Mouse (Mus musculus): ENCODE data around the gene Srsf9.

DNA sequence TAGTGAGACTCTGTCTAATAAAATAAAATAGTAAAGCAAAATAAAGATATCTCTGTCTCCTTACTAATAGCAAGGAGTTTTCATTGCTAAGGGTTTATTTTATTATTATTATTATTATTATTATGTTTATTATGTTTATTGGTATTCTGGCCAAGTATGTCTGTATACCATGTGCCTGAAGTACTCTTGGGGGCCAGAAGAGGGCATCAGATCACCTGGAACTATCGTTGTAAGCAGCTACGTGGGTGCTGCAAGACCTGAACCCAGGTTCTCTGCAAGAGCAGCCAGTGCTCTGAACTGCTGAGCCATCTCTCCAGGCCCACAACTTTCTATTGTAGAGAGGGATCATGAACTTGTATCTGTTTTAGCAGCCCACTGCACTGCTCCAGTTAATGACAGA is 48.5 kb downstream of the Srsf9 start:
- TF ChIP-seq POLR2A (IDR thresholded peaks at IDR 0.05; ENCODE audit: insufficient read depth, low read depth, low read length) (no peak), CTCF (IDR thresholded peaks at IDR 0.05; ENCODE audit: insufficient read depth, low read depth, low read length) (no peak)

Measured in olfactory bulb, adult 2 months (tissue).